Mouse (Mus musculus): ENCODE results near the gene Uhrf2. TPM values are rescaled to one million over a fixed set of nuclear protein-coding genes. Genes with fewer than 3 reads are reported as not detected.

Gene Uhrf2
- polyA plus RNA-seq, 1 experiment: 17.2 TPM

DNA sequence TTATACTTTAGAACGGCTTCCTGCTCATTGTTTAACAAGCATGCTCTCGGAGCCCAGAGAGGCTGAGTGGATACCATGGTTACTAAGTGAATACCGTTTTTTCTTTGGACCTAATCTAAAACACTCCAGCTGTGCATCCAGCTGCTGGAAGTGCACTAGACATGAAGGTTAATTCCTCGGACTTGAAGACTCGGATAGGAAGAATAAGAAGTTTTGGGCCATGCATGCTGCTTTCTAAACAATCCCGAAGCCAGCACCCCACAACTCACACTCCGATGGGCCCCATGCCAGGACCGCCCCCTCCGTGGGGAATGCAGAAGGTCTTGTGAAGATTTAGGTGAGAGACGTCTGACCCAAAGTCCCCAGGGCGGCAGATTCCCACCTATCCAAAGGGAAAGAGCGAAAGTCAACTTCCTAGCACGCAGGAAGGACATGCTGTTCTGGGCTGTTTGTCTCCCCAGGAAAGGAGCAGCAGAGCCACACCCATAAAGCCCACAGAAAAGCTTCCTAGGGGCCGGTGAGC, 84.7 kb downstream of the Uhrf2 start:
- no peaks in the 10 kb centered on the region for H3K79me2 ChIP-seq (ENCODE audit: control insufficient read depth, insufficient read depth)
- TF ChIP-seq TCF3 (IDR thresholded peaks at IDR 0.05; ENCODE audit: insufficient read length, low read depth) (no peak), E2F4 (IDR thresholded peaks at IDR 0.05; ENCODE audit: insufficient read depth) (no peak), POLR2A (IDR thresholded peaks at IDR 0.05; ENCODE audit: insufficient read length, low read depth) (no peak), POLR2AphosphoS2 (IDR thresholded peaks at IDR 0.05; ENCODE audit: insufficient read length, low read depth) (no peak)
- no peak overlapping the region for H3K4me3 ChIP-seq
- H3K36me3 ChIP-seq (ENCODE audit: control insufficient read depth, insufficient read depth): no peaks in the 10 kb centered on the region
- H3ac ChIP-seq (ENCODE audit: control insufficient read depth, insufficient read length): no peak overlapping the region
- H3K4me2 ChIP-seq (ENCODE audit: low read depth): no peak overlapping the region
- H3K27me3 ChIP-seq (ENCODE audit: control insufficient read depth, insufficient read depth, insufficient read length): no peaks in the 10 kb centered on the region

DNA sequence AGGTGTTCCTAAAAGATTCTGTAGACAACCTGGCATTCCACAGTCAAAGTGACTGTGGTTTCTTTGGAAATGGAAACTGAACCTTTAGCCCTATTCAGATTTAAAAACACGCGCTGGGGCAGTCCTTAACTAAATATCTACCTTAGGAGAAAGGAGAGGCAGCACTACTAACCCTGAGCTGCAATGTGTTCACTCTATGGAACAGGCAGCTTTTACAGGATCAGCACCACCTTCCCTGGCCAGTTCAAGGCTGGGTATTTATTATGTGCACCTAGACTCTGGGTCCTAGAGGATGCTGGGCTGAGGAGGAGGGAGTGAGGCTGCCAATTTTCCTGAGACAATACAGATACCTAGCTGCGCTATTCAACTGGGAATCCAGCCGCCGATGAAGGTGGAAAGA, 85.3 kb downstream of the Uhrf2 start:
- no peak overlapping the region for H3K4me3 ChIP-seq
- no peak overlapping the region for H3K4me2 ChIP-seq (ENCODE audit: low read depth)
- H3K79me2 ChIP-seq (ENCODE audit: control insufficient read depth, insufficient read depth): no peaks in the 10 kb centered on the region
- no peaks in the 10 kb centered on the region for H3K27me3 ChIP-seq (ENCODE audit: control insufficient read depth, insufficient read depth, insufficient read length)
- no peaks in the 10 kb centered on the region for H3K36me3 ChIP-seq (ENCODE audit: control insufficient read depth, insufficient read depth)
- H3ac ChIP-seq (ENCODE audit: control insufficient read depth, insufficient read length): no peak overlapping the region
- TF ChIP-seq TCF3 (IDR thresholded peaks at IDR 0.05; ENCODE audit: insufficient read length, low read depth): no peak
- no peak for TF ChIP-seq TCF12 (IDR thresholded peaks at IDR 0.05; ENCODE audit: insufficient read depth, poor library complexity, severe bottlenecking)
- no peak for TF ChIP-seq USF1 (IDR thresholded peaks at IDR 0.05; ENCODE audit: low read depth)
- no peak for TF ChIP-seq E2F4 (IDR thresholded peaks at IDR 0.05; ENCODE audit: insufficient read depth)
- TF ChIP-seq REST (IDR thresholded peaks at IDR 0.05; ENCODE audit: insufficient read depth, insufficient read length): no peak
- no peak for TF ChIP-seq SRF (IDR thresholded peaks at IDR 0.05; ENCODE audit: control insufficient read depth, insufficient read length, low read depth)
- no peak for TF ChIP-seq MAX (IDR thresholded peaks at IDR 0.05; ENCODE audit: low read depth)
- TF ChIP-seq POLR2A (IDR thresholded peaks at IDR 0.05; ENCODE audit: insufficient read length, low read depth): no peak
- no peak for TF ChIP-seq POLR2AphosphoS2 (IDR thresholded peaks at IDR 0.05; ENCODE audit: insufficient read length, low read depth)
- TF ChIP-seq MYOG (IDR thresholded peaks at IDR 0.05; ENCODE audit: control insufficient read depth in 1 of 3, insufficient read depth in 1 of 3, insufficient read length in 2 of 3, low read depth in 2 of 3): no peak

DNA sequence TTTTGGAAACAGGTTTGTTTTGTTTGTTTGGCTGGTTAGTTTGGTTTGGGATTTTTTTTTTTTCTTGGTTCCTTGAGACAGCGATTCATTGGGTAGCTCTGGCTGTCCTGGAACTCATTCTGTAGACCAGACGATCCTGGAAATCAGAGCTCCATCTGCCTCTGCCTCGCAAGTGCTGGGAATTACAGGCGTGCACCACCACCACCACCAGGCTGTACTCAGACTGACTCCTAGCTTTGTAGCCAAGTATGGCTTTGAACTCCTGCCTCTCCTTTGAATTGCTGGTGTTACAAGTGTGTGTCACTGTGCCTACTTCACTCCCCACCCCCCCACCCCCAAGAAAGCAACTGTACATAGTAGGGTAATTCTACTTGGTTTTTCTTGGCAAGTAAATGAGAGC, 86.9 kb downstream of the Uhrf2 start:
- TF ChIP-seq MYOG (IDR thresholded peaks at IDR 0.05; ENCODE audit: control insufficient read depth in 1 of 3, insufficient read depth in 1 of 3, insufficient read length in 2 of 3, low read depth in 2 of 3) (no peak), SRF (IDR thresholded peaks at IDR 0.05; ENCODE audit: control insufficient read depth, insufficient read length, low read depth) (no peak), CEBPB (IDR thresholded peaks at IDR 0.05; ENCODE audit: insufficient read depth, poor library complexity, severe bottlenecking) (no peak), POLR2A (IDR thresholded peaks at IDR 0.05; ENCODE audit: insufficient read length, low read depth) (no peak), TCF12 (IDR thresholded peaks at IDR 0.05; ENCODE audit: insufficient read depth, poor library complexity, severe bottlenecking) (no peak)
- no peaks in the 10 kb centered on the region for H3K79me2 ChIP-seq (ENCODE audit: control insufficient read depth, insufficient read depth)
- no peak overlapping the region for H3K4me2 ChIP-seq (ENCODE audit: low read depth)
- no peak overlapping the region for H3K4me3 ChIP-seq
- H3ac ChIP-seq (ENCODE audit: control insufficient read depth, insufficient read length): no peak overlapping the region
- no peaks in the 10 kb centered on the region for H3K27me3 ChIP-seq (ENCODE audit: control insufficient read depth, insufficient read depth, insufficient read length)
- no peaks in the 10 kb centered on the region for H3K36me3 ChIP-seq (ENCODE audit: control insufficient read depth, insufficient read depth)

DNA sequence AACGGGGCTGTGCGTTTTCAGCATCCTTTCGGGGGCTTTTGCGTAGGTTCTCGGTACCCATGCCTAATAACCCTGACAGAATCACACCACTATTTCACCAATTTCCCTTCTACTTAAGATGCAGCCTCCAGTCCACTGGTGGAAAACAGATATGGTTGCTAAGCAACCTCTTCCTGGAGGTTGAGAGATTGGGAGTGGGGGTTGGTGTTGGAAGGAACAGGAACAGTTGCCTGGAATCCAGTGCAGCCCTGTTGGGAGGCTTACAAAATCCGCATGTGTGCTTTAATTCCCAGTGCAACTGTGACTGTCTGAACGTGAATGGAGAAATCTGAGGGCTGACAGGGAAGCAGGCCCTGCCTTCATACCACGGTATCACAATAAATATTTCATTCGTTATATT, 87.5 kb downstream of the Uhrf2 start:
- no peak overlapping the region for H3ac ChIP-seq (ENCODE audit: control insufficient read depth, insufficient read length)
- no peaks in the 10 kb centered on the region for H3K79me2 ChIP-seq (ENCODE audit: control insufficient read depth, insufficient read depth)
- H3K4me3 ChIP-seq: no peak overlapping the region
- H3K4me2 ChIP-seq (ENCODE audit: low read depth): no peak overlapping the region
- TF ChIP-seq USF1 (IDR thresholded peaks at IDR 0.05; ENCODE audit: low read depth) (no peak), POLR2AphosphoS2 (IDR thresholded peaks at IDR 0.05; ENCODE audit: insufficient read length, low read depth) (no peak), POLR2A (IDR thresholded peaks at IDR 0.05; ENCODE audit: insufficient read length, low read depth) (no peak), SRF (IDR thresholded peaks at IDR 0.05; ENCODE audit: control insufficient read depth, insufficient read length, low read depth) (no peak), CEBPB (IDR thresholded peaks at IDR 0.05; ENCODE audit: insufficient read depth, poor library complexity, severe bottlenecking) (no peak), MYOD1 (IDR thresholded peaks at IDR 0.05; ENCODE audit: control insufficient read depth in 1 of 3, insufficient read length in 2 of 3, low read depth in 2 of 3) (no peak), REST (IDR thresholded peaks at IDR 0.05; ENCODE audit: insufficient read depth, insufficient read length) (no peak), MAX (IDR thresholded peaks at IDR 0.05; ENCODE audit: low read depth) (no peak), MYOG (IDR thresholded peaks at IDR 0.05; ENCODE audit: control insufficient read depth in 1 of 3, insufficient read depth in 1 of 3, insufficient read length in 2 of 3, low read depth in 2 of 3) (no peak), E2F4 (IDR thresholded peaks at IDR 0.05; ENCODE audit: insufficient read depth) (no peak), TCF12 (IDR thresholded peaks at IDR 0.05; ENCODE audit: insufficient read depth, poor library complexity, severe bottlenecking) (no peak), TCF3 (IDR thresholded peaks at IDR 0.05; ENCODE audit: insufficient read length, low read depth) (no peak)
- H3K36me3 ChIP-seq (ENCODE audit: control insufficient read depth, insufficient read depth): no peaks in the 10 kb centered on the region
- no peaks in the 10 kb centered on the region for H3K27me3 ChIP-seq (ENCODE audit: control insufficient read depth, insufficient read depth, insufficient read length)

DNA sequence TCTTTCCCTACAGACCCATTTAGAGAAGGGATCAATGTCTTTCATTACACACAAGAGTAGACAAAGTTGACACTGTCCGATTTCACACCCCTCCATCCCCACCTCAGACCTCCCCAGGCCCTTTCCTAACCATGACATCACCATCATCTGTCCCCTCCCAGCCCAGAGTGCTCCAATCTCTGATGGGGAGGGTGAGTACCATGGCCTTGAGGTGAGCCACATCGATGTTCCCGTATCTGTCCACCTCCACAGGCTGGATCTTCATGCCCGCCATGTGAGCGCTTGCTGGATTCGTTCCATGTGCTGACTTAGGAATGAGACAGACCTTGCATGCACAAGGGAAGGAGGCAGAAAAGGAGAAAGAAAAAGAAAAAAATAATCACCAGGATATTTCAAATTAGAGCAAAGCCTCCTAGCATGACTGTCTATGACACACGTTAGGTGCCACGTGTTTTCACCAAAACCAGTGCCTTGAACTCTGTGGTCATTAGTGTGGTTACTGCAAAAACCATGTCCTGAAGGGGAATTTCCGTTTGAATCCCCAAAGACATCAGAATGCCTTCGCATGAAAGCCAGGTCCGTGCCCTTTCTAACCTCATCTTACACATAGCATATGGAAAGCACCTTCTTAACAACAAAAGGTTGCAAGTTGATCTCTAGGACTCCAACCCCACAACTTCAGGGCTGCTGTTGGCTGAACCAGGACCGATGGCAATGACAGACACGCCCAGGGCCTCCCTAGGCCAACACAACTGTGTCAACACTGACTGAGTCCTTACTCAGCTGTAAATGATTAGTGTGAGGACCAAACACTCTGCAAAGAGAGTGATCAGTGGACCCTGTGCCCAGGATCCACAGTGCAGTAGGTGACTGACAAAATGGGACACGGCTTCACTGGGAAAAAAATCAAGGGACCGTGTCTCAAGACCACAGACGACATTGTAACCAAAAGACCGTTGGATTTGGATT, 88.3 kb downstream of the Uhrf2 start:
- TF ChIP-seq E2F4 (IDR thresholded peaks at IDR 0.05; ENCODE audit: insufficient read depth) (no peak), TCF3 (IDR thresholded peaks at IDR 0.05; ENCODE audit: insufficient read length, low read depth) (no peak), POLR2AphosphoS2 (IDR thresholded peaks at IDR 0.05; ENCODE audit: insufficient read length, low read depth) (no peak), POLR2A (IDR thresholded peaks at IDR 0.05; ENCODE audit: insufficient read length, low read depth) (no peak), TCF12 (IDR thresholded peaks at IDR 0.05; ENCODE audit: insufficient read depth, poor library complexity, severe bottlenecking) (no peak), SRF (IDR thresholded peaks at IDR 0.05; ENCODE audit: control insufficient read depth, insufficient read length, low read depth) (no peak), MYOG (IDR thresholded peaks at IDR 0.05; ENCODE audit: control insufficient read depth in 1 of 3, insufficient read depth in 1 of 3, insufficient read length in 2 of 3, low read depth in 2 of 3) (no peak), CEBPB (IDR thresholded peaks at IDR 0.05; ENCODE audit: insufficient read depth, poor library complexity, severe bottlenecking) (no peak), REST (IDR thresholded peaks at IDR 0.05; ENCODE audit: insufficient read depth, insufficient read length) (no peak), USF1 (IDR thresholded peaks at IDR 0.05; ENCODE audit: low read depth) (no peak), MYOD1 (IDR thresholded peaks at IDR 0.05; ENCODE audit: control insufficient read depth in 1 of 3, insufficient read length in 2 of 3, low read depth in 2 of 3) (no peak), MAX (IDR thresholded peaks at IDR 0.05; ENCODE audit: low read depth) (no peak)
- H3ac ChIP-seq (ENCODE audit: control insufficient read depth, insufficient read length): no peak overlapping the region
- H3K36me3 ChIP-seq (ENCODE audit: control insufficient read depth, insufficient read depth): no peaks in the 10 kb centered on the region
- H3K27me3 ChIP-seq (ENCODE audit: control insufficient read depth, insufficient read depth, insufficient read length): no peaks in the 10 kb centered on the region
- H3K79me2 ChIP-seq (ENCODE audit: control insufficient read depth, insufficient read depth): no peaks in the 10 kb centered on the region
- H3K4me2 ChIP-seq (ENCODE audit: low read depth): no peak overlapping the region
- H3K4me3 ChIP-seq: no peak overlapping the region

All from myocyte (in vitro differentiated cells).